Mouse (Mus musculus): ENCODE measurements at regions not wholly inside any gene's neighbourhood (a gene's known extent, or its start where the extent isn't known, plus 50 kb on each side); places are given as distances from the start of the nearest gene placed in this dataset.

GRCm38 (mm10) chr10:67439844-67440243 lies 95.4 kb upstream of the Egr2 start:
- no peak overlapping the region for H3K4me3 ChIP-seq (replicated peaks; ENCODE audit: insufficient read depth, low read depth, low read length)
- 89% methylated on average over 5 of the region's 5 CpGs for WGBS
- no peaks in the 10 kb centered on the region; the same call in 1 of the 2 replicates for H3K4me1 ChIP-seq (ENCODE audit: control insufficient read depth, insufficient read depth, low read length)
- TF ChIP-seq POLR2A (IDR thresholded peaks at IDR 0.05; ENCODE audit: borderline replicate concordance, insufficient read depth, low read length) (no peak), CTCF (IDR thresholded peaks at IDR 0.05; ENCODE audit: borderline replicate concordance, insufficient read depth, low read depth, low read length) (no peak)
- no peaks in the 10 kb centered on the region for H3K27me3 ChIP-seq (ENCODE audit: control insufficient read depth, insufficient read depth, low read length)
- H3K27ac ChIP-seq (ENCODE audit: insufficient read depth, low read length): no peak overlapping the region
- no peak for DNase-seq

DNA sequence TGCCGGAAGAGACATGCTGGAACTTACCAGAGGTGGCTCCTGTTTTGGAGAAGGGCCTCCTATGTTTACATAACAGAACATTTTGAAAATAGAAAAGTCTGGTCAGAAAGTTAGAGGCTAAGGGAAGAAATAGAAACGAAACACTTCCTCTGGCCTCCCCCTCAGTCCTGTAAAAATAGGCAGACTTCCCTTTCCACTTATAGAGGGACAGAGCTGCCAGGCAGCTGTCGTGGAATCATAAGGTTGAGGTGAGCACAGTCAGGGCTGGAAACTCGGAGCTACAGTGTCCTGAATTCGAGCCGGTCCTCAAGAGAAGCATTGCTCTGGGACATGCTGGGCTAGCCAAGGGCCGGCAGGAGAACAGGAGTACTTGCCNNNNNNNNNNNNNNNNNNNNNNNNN lies 94.0 kb upstream of the Egr2 start:
- H3K4me1 ChIP-seq (ENCODE audit: control insufficient read depth, insufficient read depth, low read length): no peaks in the 10 kb centered on the region; the same call in 1 of the 2 replicates
- no peak overlapping the region for H3K4me3 ChIP-seq (replicated peaks; ENCODE audit: insufficient read depth, low read depth, low read length)
- DNase-seq: no peak
- no peak overlapping the region for H3K27ac ChIP-seq (ENCODE audit: insufficient read depth, low read length)
- H3K27me3 ChIP-seq (ENCODE audit: control insufficient read depth, insufficient read depth, low read length): no peaks in the 10 kb centered on the region
- 67% methylated on average over 7 of the region's 7 CpGs for WGBS
- TF ChIP-seq POLR2A (IDR thresholded peaks at IDR 0.05; ENCODE audit: borderline replicate concordance, insufficient read depth, low read length) (no peak), CTCF (IDR thresholded peaks at IDR 0.05; ENCODE audit: borderline replicate concordance, insufficient read depth, low read depth, low read length) (no peak)

DNA sequence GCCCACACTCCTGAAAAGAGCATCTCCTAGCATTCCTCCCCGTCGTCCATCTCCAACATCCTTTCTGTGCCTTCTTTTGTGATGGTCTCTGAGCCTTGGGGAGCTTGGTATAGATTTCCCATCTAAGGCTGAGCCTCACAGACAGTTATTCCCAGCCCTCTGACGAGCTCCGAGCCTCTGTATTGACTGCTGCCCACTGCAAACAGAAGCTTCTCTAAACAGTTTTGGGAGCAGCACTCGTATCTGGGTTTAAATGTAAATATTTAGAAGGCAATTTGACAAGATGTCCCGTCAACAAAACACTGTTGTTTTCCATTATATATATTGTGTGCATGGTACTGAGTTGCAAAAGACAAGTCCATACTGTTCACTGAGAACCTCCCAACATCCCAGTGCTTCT lies 86.4 kb upstream of the Egr2 start:
- no peaks in the 10 kb centered on the region for H3K4me1 ChIP-seq (ENCODE audit: control insufficient read depth, insufficient read depth, low read length)
- 87% methylated on average over 6 of the region's 6 CpGs for WGBS

DNA sequence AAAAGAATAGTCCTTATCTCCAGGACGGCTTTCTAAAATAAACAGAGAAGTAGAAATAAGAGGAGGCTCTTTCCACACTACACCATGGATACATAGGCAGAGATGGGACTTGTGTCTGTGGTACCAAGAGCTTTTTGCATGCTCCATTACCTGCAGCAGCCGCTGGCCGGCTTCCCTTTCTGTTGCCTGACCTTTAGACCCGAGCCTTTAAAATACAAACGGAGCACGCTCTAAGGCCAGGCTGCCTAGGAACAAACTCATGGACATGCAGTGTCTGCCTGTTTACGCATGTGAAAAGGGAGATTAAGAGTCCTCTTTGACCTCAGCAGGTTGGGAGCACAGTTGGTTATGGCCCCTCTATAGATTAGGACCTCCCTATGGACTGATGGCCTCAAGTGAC lies 81.1 kb upstream of the Egr2 start:
- Histone ChIP-seq H3K27ac (ENCODE audit: insufficient read depth, low read length) (no peak overlapping the region), H3K4me3 (replicated peaks; ENCODE audit: insufficient read depth, low read depth, low read length) (no peak overlapping the region), H3K4me1 (ENCODE audit: control insufficient read depth, insufficient read depth, low read length) (no peaks in the 10 kb centered on the region), H3K27me3 (ENCODE audit: control insufficient read depth, insufficient read depth, low read length) (no peaks in the 10 kb centered on the region)
- 26% methylated on average over 7 of the region's 7 CpGs for WGBS
- no peak for DNase-seq
- TF ChIP-seq CTCF (IDR thresholded peaks at IDR 0.05; ENCODE audit: borderline replicate concordance, insufficient read depth, low read depth, low read length): no peak
- TF ChIP-seq POLR2A (IDR thresholded peaks at IDR 0.05; ENCODE audit: borderline replicate concordance, insufficient read depth, low read length): no peak

More for the DNA sequence above, 86.4 kb upstream of the Egr2 start:
- TF ChIP-seq CTCF (IDR thresholded peaks at IDR 0.05; ENCODE audit: borderline replicate concordance, insufficient read depth, low read depth, low read length): no peak
- TF ChIP-seq POLR2A (IDR thresholded peaks at IDR 0.05; ENCODE audit: borderline replicate concordance, insufficient read depth, low read length): no peak
- Histone ChIP-seq H3K4me3 (replicated peaks; ENCODE audit: insufficient read depth, low read depth, low read length) (no peak overlapping the region), H3K27ac (ENCODE audit: insufficient read depth, low read length) (no peak overlapping the region), H3K27me3 (ENCODE audit: control insufficient read depth, insufficient read depth, low read length) (no peaks in the 10 kb centered on the region)
- DNase-seq: no peak

GRCm38 (mm10) chr10:67458447-67459272 lies 76.6 kb upstream of the Egr2 start:
- Histone ChIP-seq H3K4me1 (ENCODE audit: control insufficient read depth, insufficient read depth, low read length) (no peaks in the 10 kb centered on the region), H3K27me3 (ENCODE audit: control insufficient read depth, insufficient read depth, low read length) (no peaks in the 10 kb centered on the region), H3K4me3 (replicated peaks; ENCODE audit: insufficient read depth, low read depth, low read length) (no peak overlapping the region), H3K27ac (ENCODE audit: insufficient read depth, low read length) (no peak overlapping the region)
- WGBS: 46% methylated on average over 22 of the region's 22 CpGs
- no peak for DNase-seq
- TF ChIP-seq CTCF (IDR thresholded peaks at IDR 0.05; ENCODE audit: borderline replicate concordance, insufficient read depth, low read depth, low read length): no peak
- TF ChIP-seq POLR2A (IDR thresholded peaks at IDR 0.05; ENCODE audit: borderline replicate concordance, insufficient read depth, low read length): no peak

GRCm38 (mm10) chr10:67461321-67461720 lies 74.0 kb upstream of the Egr2 start:
- no peak for DNase-seq
- Histone ChIP-seq H3K4me3 (replicated peaks; ENCODE audit: insufficient read depth, low read depth, low read length) (no peak overlapping the region), H3K27me3 (ENCODE audit: control insufficient read depth, insufficient read depth, low read length) (no peaks in the 10 kb centered on the region), H3K27ac (ENCODE audit: insufficient read depth, low read length) (no peak overlapping the region), H3K4me1 (ENCODE audit: control insufficient read depth, insufficient read depth, low read length) (no peaks in the 10 kb centered on the region)
- WGBS: 74% methylated on average over 1 of the region's 1 CpGs
- TF ChIP-seq CTCF (IDR thresholded peaks at IDR 0.05; ENCODE audit: borderline replicate concordance, insufficient read depth, low read depth, low read length) (no peak), POLR2A (IDR thresholded peaks at IDR 0.05; ENCODE audit: borderline replicate concordance, insufficient read depth, low read length) (no peak)

- no peaks in the 10 kb centered on the region for H3K27me3 ChIP-seq (ENCODE audit: control insufficient read depth, insufficient read depth, low read length)
- TF ChIP-seq CTCF (IDR thresholded peaks at IDR 0.05; ENCODE audit: borderline replicate concordance, insufficient read depth, low read depth, low read length) (no peak), POLR2A (IDR thresholded peaks at IDR 0.05; ENCODE audit: borderline replicate concordance, insufficient read depth, low read length) (no peak)
- no peak overlapping the region for H3K4me3 ChIP-seq (replicated peaks; ENCODE audit: insufficient read depth, low read depth, low read length)
- no peaks in the 10 kb centered on the region for H3K4me1 ChIP-seq (ENCODE audit: control insufficient read depth, insufficient read depth, low read length)
- WGBS: 36% methylated on average over 1 of the region's 1 CpGs
- no peak for DNase-seq
- no peak overlapping the region for H3K27ac ChIP-seq (ENCODE audit: insufficient read depth, low read length)
These were observed 73.4 kb upstream of the Egr2 start for GRCm38 (mm10) chr10:67461862-67462261.

DNA sequence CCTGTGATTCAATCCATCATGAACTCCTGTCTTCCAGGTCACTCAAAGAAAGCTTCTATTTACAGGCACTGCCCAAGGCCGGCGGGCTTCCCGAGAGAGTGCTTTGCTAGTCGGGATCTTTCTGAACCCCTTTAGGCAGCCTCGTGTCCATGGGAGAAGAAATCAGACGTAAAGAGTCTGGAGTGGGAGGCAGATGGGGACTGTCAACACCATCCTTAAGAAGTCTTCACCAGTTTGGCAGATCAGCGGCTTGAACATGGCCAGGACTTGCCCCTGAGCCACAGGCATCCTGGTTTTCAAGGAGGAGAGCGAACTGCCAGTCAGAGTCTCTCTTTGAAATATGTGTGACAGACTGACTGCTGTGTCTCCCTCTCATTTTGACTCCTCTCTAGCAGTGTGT lies 66.6 kb upstream of the Egr2 start:
- Histone ChIP-seq H3K4me3 (replicated peaks; ENCODE audit: insufficient read depth, low read depth, low read length) (no peak overlapping the region), H3K27ac (ENCODE audit: insufficient read depth, low read length) (no peak overlapping the region), H3K27me3 (ENCODE audit: control insufficient read depth, insufficient read depth, low read length) (no peaks in the 10 kb centered on the region), H3K4me1 (ENCODE audit: control insufficient read depth, insufficient read depth, low read length) (no peaks in the 10 kb centered on the region)
- DNase-seq: no peak
- 25% methylated on average over 8 of the region's 8 CpGs for WGBS
- no peak for TF ChIP-seq CTCF (IDR thresholded peaks at IDR 0.05; ENCODE audit: borderline replicate concordance, insufficient read depth, low read depth, low read length)
- no peak for TF ChIP-seq POLR2A (IDR thresholded peaks at IDR 0.05; ENCODE audit: borderline replicate concordance, insufficient read depth, low read length)
